Mouse (Mus musculus): Measurements from ENCODE around the gene Wdr86. TPM values are rescaled to one million over a fixed set of nuclear protein-coding genes. Genes with fewer than 3 reads are reported as not detected.
A peak's percentile ranks its signal among the peaks of the same experiment; 100 is the strongest.

The Wdr86 gene
- polyA plus RNA-seq, 1 experiment from 2014 or later, result 9.8 TPM

DNA sequence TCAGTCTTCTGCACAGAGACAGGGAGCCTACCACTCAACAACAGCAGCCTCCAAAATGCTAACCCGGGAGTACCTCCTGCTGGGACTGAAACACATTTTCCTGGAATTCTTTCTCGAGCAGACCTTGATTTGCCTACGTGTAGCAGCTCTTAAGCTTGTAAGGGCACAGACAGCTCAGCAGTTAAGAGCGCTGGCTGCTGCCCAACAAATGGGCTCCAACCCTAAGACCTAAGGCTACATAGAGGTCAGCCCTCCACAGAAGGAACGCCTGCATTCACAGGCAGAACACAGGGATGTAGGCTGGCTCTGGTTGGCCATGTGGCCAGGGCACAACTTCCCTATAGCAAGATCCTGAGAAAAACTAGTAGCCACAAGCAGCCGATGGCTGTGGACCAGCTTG lies 4.6 kb downstream of the Wdr86 start:
- Histone ChIP-seq H3K9ac (ENCODE audit: low read depth, low read length) (no peak overlapping the region), H3K4me1 (replicated peaks; ENCODE audit: control insufficient read depth, insufficient read depth, low read length) (peaks cover 20% of the 10 kb centered on the region), H3K9me3 (ENCODE audit: control insufficient read depth, low read length) (no peaks in the 10 kb centered on the region), H3K4me2 (no peak overlapping the region), H3K4me3 (ENCODE audit: low read depth, low read length) (no peak overlapping the region), H3K27ac (ENCODE audit: low read depth, low read length) (no peak overlapping the region), H3K36me3 (ENCODE audit: control insufficient read depth, insufficient read depth, low read length) (no peaks in the 10 kb centered on the region), H3K27me3 (replicated peaks; ENCODE audit: control insufficient read depth, insufficient read depth, low read length) (peaks cover 29% of the 10 kb centered on the region)
- WGBS, result 64% methylated on average over 6 of the region's 6 CpGs
- ATAC-seq (replicated peaks; ENCODE audit: low FRiP score), result no peak
- no peak for DNase-seq (ENCODE audit: low spot score)

DNA sequence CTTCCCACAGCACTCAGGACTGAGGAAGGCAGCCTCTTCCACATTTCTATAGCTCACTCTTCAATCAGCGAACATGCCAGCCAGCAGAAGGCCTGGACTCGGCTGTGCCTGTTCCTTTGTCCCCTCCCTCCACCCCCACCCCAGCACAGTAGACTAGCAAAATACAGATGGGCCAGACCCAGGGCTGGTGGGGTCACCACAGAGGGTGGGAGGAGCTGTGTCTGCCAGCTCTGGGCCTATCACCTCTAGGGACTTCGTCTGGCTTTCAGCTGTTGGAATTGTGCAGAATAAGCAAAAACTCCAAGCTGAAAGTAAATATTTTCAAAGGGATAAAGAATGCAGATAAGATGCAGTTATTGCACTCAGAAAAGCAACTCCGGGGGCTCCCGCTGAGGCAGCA lies 5.7 kb downstream of the Wdr86 start:
- Histone ChIP-seq H3K4me2 (no peak overlapping the region), H3K9ac (ENCODE audit: low read depth, low read length) (no peak overlapping the region), H3K36me3 (ENCODE audit: control insufficient read depth, insufficient read depth, low read length) (no peaks in the 10 kb centered on the region), H3K9me3 (ENCODE audit: control insufficient read depth, low read length) (no peaks in the 10 kb centered on the region), H3K27ac (ENCODE audit: low read depth, low read length) (peak overlapping the region; percentile 13; the same call in 1 of the 2 replicates), H3K27me3 (replicated peaks; ENCODE audit: control insufficient read depth, insufficient read depth, low read length) (peaks cover 18% of the 10 kb centered on the region), H3K4me3 (ENCODE audit: low read depth, low read length) (no peak overlapping the region), H3K4me1 (replicated peaks; ENCODE audit: control insufficient read depth, insufficient read depth, low read length) (peaks cover 15% of the 10 kb centered on the region)
- DNase-seq (ENCODE audit: low spot score) (no peak), ATAC-seq (replicated peaks; ENCODE audit: low FRiP score) (no peak)
- WGBS, result 49% methylated on average over 5 of the region's 5 CpGs

DNA sequence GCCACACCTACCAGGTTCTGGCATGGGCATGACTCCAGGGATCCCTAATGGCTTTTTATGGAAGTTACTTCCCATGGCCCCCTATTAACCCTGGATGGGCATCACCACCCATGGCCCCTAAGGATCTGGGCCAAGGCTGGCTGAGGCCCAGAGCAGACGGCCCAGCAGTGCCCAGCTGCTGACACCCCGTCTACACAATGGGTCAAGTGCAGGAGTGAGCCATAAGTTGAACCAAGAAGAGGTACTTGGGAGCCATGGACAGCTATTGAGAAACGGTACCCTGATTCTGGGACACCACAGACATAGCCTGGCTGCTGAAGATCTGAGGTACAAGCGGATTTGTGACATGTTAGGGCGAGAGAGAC lies 6.3 kb downstream of the Wdr86 start:
- 78% methylated on average over 5 of the region's 5 CpGs for WGBS
- H3K9ac ChIP-seq (ENCODE audit: low read depth, low read length), result no peak overlapping the region
- H3K27me3 ChIP-seq (replicated peaks; ENCODE audit: control insufficient read depth, insufficient read depth, low read length), result peaks cover 13% of the 10 kb centered on the region
- no peaks in the 10 kb centered on the region for H3K9me3 ChIP-seq (ENCODE audit: control insufficient read depth, low read length)
- H3K4me3 ChIP-seq (ENCODE audit: low read depth, low read length), result no peak overlapping the region
- H3K4me2 ChIP-seq, result no peak overlapping the region
- DNase-seq (ENCODE audit: low spot score) (no peak), ATAC-seq (replicated peaks; ENCODE audit: low FRiP score) (no peak)
- peak overlapping the region; percentile 13; the same call in 1 of the 2 replicates for H3K27ac ChIP-seq (ENCODE audit: low read depth, low read length)
- no peaks in the 10 kb centered on the region for H3K36me3 ChIP-seq (ENCODE audit: control insufficient read depth, insufficient read depth, low read length)
- H3K4me1 ChIP-seq (replicated peaks; ENCODE audit: control insufficient read depth, insufficient read depth, low read length), result peaks cover 9% of the 10 kb centered on the region

DNA sequence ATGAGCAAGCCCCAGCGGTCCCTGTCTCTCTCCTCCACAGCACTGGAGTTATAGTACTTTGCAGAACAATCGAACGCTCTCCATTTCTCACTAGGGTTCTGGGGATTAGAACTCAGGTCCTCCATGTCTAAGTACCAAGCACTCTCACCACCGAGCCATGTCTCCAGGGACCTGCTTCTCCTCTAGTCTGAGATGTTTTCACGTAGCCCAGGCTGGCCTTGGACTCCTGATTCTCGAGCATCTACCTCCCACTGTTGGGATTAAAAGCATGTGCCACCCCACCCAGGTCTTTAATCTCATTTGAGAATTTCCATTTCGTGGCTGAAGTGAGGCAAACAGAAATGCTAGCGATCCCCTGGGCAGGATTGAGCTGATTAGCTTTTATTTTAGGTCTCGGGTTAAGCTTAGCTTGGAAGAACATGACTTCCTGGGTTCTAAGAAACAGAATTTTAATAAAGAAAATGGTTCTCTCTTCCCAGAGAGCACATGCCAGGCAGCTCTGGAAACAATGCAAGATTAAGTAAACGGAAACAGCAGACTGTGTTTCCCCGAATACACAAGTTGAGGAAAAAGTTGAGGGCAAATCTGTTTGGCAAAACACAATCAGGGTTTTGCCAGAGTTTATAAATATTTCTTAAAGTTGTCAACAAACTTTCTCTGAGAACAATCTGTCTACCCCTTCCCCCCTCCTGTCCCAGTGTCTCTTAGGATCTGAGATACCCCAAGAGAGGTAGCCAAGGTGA lies 6.8 kb downstream of the Wdr86 start:
- peak overlapping the region; percentile 9; the same call in 1 of the 2 replicates for H3K9ac ChIP-seq (ENCODE audit: low read depth, low read length)
- no peak overlapping the region for H3K4me3 ChIP-seq (ENCODE audit: low read depth, low read length)
- no peaks in the 10 kb centered on the region for H3K9me3 ChIP-seq (ENCODE audit: control insufficient read depth, low read length)
- H3K4me2 ChIP-seq, result no peak overlapping the region
- H3K4me1 ChIP-seq (replicated peaks; ENCODE audit: control insufficient read depth, insufficient read depth, low read length), result peaks cover 9% of the 10 kb centered on the region
- no peaks in the 10 kb centered on the region for H3K36me3 ChIP-seq (ENCODE audit: control insufficient read depth, insufficient read depth, low read length)
- ATAC-seq (replicated peaks; ENCODE audit: low FRiP score) (no peak), DNase-seq (ENCODE audit: low spot score) (no peak)
- 73% methylated on average over 11 of the region's 11 CpGs for WGBS
- H3K27me3 ChIP-seq (replicated peaks; ENCODE audit: control insufficient read depth, insufficient read depth, low read length), result peaks cover 7% of the 10 kb centered on the region
- H3K27ac ChIP-seq (ENCODE audit: low read depth, low read length), result no peak overlapping the region

DNA sequence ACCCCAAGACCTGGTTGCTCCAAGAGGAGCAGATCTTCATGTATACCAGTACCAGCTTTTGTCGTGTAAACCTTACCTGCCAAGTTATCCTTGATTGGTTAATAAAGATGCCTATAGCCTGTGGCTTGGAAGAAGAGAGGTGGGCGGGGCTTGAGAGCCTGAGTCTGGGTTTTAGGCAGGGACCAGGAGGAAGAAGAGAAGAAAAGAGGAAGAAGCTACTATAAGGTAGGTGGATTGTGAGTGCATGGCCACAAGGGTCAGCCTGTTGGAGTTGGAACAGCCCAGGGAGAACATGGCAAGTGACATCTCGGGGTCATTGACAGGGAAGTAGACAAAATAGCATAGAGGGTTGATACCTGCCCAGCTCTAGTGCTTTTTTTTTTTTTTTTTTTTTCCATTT lies 10.7 kb downstream of the Wdr86 start:
- ATAC-seq (replicated peaks; ENCODE audit: low FRiP score) (no peak), DNase-seq (ENCODE audit: low spot score) (no peak)
- H3K27me3 ChIP-seq (replicated peaks; ENCODE audit: control insufficient read depth, insufficient read depth, low read length), result no peaks in the 10 kb centered on the region
- H3K4me3 ChIP-seq (ENCODE audit: low read depth, low read length), result no peak overlapping the region
- no peak overlapping the region for H3K9ac ChIP-seq (ENCODE audit: low read depth, low read length)
- H3K36me3 ChIP-seq (ENCODE audit: control insufficient read depth, insufficient read depth, low read length), result peaks cover 2% of the 10 kb centered on the region; the same call in 1 of the 2 replicates
- 71% methylated on average over 3 of the region's 3 CpGs for WGBS
- H3K4me1 ChIP-seq (replicated peaks; ENCODE audit: control insufficient read depth, insufficient read depth, low read length), result peaks cover 9% of the 10 kb centered on the region
- no peak overlapping the region for H3K27ac ChIP-seq (ENCODE audit: low read depth, low read length)
- no peak overlapping the region for H3K4me2 ChIP-seq
- no peaks in the 10 kb centered on the region for H3K9me3 ChIP-seq (ENCODE audit: control insufficient read depth, low read length)

DNA sequence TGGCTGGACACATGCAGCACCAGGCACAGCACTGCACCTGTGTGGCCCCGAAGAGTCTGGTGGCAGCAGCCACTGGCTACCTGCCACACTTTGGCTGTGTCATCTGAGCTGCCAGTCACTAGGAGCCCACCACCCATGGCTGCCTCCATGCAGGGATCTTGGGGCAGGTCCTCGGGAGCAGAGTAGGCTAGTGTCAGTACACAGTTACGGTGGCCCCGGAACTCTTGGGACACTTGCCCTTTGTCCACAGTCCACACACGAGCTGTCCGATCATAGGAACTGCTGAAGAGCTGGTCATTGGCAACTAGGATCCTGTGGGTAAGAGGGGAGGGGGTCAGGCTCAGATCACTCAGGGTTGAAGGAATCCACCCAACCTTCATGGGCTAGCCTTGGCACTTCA lies 12.5 kb downstream of the Wdr86 start:
- no peak overlapping the region for H3K27ac ChIP-seq (ENCODE audit: low read depth, low read length)
- H3K27me3 ChIP-seq (replicated peaks; ENCODE audit: control insufficient read depth, insufficient read depth, low read length), result no peaks in the 10 kb centered on the region
- 82% methylated on average over 6 of the region's 6 CpGs for WGBS
- no peak overlapping the region for H3K9ac ChIP-seq (ENCODE audit: low read depth, low read length)
- no peak for ATAC-seq (replicated peaks; ENCODE audit: low FRiP score)
- H3K36me3 ChIP-seq (ENCODE audit: control insufficient read depth, insufficient read depth, low read length), result peaks cover 2% of the 10 kb centered on the region; the same call in 1 of the 2 replicates
- peaks cover 2% of the 10 kb centered on the region; the same call in 1 of the 2 replicates for H3K4me1 ChIP-seq (replicated peaks; ENCODE audit: control insufficient read depth, insufficient read depth, low read length)
- H3K4me3 ChIP-seq (ENCODE audit: low read depth, low read length), result no peak overlapping the region
- H3K4me2 ChIP-seq, result no peak overlapping the region
- no peak for DNase-seq (ENCODE audit: low spot score)
- H3K9me3 ChIP-seq (ENCODE audit: control insufficient read depth, low read length), result no peaks in the 10 kb centered on the region

DNA sequence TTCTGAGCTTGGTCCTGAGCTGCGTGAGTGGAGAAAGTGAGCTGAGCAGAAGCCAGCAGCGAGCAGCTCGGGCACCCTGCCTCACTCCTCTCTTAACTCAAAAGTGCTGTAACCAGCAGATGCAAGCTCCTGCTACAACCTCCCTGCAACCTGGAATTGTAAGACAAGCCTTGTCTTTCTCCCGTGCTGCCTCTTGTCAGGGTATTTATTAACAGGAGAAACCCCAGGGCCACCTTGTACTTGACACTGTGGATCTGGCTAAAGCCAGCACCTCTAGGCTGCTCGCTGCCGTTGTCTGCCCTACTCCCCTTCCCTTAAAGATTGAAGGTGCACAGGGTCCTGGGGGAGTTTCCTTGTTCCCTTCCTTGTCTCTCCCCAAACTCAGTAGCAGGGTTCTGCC lies 16.5 kb downstream of the Wdr86 start:
- WGBS, result 77% methylated on average over 6 of the region's 6 CpGs
- ATAC-seq (replicated peaks; ENCODE audit: low FRiP score) (no peak), DNase-seq (ENCODE audit: low spot score) (no peak)
- Histone ChIP-seq H3K4me1 (replicated peaks; ENCODE audit: control insufficient read depth, insufficient read depth, low read length) (peaks cover 5% of the 10 kb centered on the region; the same call in 1 of the 2 replicates), H3K4me2 (no peak overlapping the region), H3K9me3 (ENCODE audit: control insufficient read depth, low read length) (peaks cover 3% of the 10 kb centered on the region; the same call in 1 of the 2 replicates), H3K4me3 (ENCODE audit: low read depth, low read length) (no peak overlapping the region), H3K27me3 (replicated peaks; ENCODE audit: control insufficient read depth, insufficient read depth, low read length) (no peaks in the 10 kb centered on the region), H3K9ac (ENCODE audit: low read depth, low read length) (no peak overlapping the region), H3K27ac (ENCODE audit: low read depth, low read length) (no peak overlapping the region), H3K36me3 (ENCODE audit: control insufficient read depth, insufficient read depth, low read length) (peaks cover 28% of the 10 kb centered on the region)

DNA sequence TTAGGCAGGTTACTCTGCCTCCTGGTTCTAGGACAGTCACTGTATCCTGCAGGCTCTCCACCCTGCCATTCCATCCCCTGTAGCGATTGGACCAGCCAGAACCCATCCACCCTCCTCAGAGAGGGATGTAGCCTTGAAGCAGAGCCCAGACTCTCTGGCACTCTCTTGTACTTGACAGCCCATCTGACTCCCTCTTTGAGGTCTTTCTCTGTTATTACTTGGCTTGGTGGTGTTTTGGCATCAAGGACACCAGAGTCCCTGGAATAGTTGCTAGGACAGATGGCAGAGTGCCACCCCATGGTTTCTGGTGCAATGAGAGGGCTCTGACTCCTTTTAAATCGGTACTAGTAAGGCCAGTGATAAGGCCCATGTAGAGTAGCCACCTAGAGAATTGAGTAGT lies 17.3 kb downstream of the Wdr86 start:
- WGBS, result 79% methylated on average over 2 of the region's 2 CpGs
- no peak for ATAC-seq (replicated peaks; ENCODE audit: low FRiP score)
- no peak for DNase-seq (ENCODE audit: low spot score)
- no peak overlapping the region for H3K9ac ChIP-seq (ENCODE audit: low read depth, low read length)
- H3K4me3 ChIP-seq (ENCODE audit: low read depth, low read length), result no peak overlapping the region
- H3K9me3 ChIP-seq (ENCODE audit: control insufficient read depth, low read length), result peaks cover 3% of the 10 kb centered on the region; the same call in 1 of the 2 replicates
- H3K36me3 ChIP-seq (ENCODE audit: control insufficient read depth, insufficient read depth, low read length), result peaks cover 30% of the 10 kb centered on the region
- H3K4me2 ChIP-seq, result no peak overlapping the region
- no peak overlapping the region for H3K27ac ChIP-seq (ENCODE audit: low read depth, low read length)
- no peaks in the 10 kb centered on the region for H3K27me3 ChIP-seq (replicated peaks; ENCODE audit: control insufficient read depth, insufficient read depth, low read length)
- H3K4me1 ChIP-seq (replicated peaks; ENCODE audit: control insufficient read depth, insufficient read depth, low read length), result peaks cover 5% of the 10 kb centered on the region; the same call in 1 of the 2 replicates

DNA sequence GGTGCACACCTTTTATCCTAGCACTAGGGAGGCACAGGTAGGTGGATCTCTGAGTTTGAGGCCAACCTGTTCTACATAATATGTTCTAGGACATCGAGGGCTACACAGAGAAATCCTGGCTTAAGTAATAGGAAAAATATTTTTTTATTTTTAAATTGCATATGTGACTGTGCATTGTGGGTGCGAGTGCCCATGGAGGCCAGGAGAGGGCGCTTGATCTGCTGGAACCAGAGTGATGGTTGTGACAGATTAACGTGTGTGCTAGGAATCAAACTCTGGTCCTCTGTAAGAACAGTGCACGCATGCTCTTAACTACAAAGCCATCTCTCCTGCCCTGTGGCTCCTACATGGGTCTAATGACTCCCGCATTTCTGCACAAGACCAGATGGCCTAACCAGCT lies 18.9 kb downstream of the Wdr86 start:
- DNase-seq (ENCODE audit: low spot score), result no peak
- H3K27ac ChIP-seq (ENCODE audit: low read depth, low read length), result no peak overlapping the region
- no peak overlapping the region for H3K4me2 ChIP-seq
- H3K9ac ChIP-seq (ENCODE audit: low read depth, low read length), result no peak overlapping the region
- WGBS, result 90% methylated on average over 6 of the region's 6 CpGs
- peaks cover 3% of the 10 kb centered on the region; the same call in 1 of the 2 replicates for H3K9me3 ChIP-seq (ENCODE audit: control insufficient read depth, low read length)
- no peak overlapping the region for H3K4me3 ChIP-seq (ENCODE audit: low read depth, low read length)
- H3K4me1 ChIP-seq (replicated peaks; ENCODE audit: control insufficient read depth, insufficient read depth, low read length), result peaks cover 3% of the 10 kb centered on the region; the same call in 1 of the 2 replicates
- no peak for ATAC-seq (replicated peaks; ENCODE audit: low FRiP score)
- peaks cover 33% of the 10 kb centered on the region for H3K36me3 ChIP-seq (ENCODE audit: control insufficient read depth, insufficient read depth, low read length)
- H3K27me3 ChIP-seq (replicated peaks; ENCODE audit: control insufficient read depth, insufficient read depth, low read length), result no peaks in the 10 kb centered on the region

Data from liver, embryonic 11.5 days (tissue).